Mouse (Mus musculus) spleen, adult 2 months (tissue): ENCODE measurements around the gene Gm20716. TPM values are rescaled to one million over a fixed set of nuclear protein-coding genes. Genes with fewer than 3 reads are reported as not detected.
"Not testable (repeated sequence)": the region's sequence is repeated elsewhere in the genome, so short reads cannot be mapped to it uniquely, and the experiment has no call there.

Experiments
- DNase-seq, 2 experiments: peaks; one replicate each; pipeline versions ENCODE4 v3.0.0 to v3.0.0-alpha.2; 2012 to 2021; ENCODE audit warnings: low spot score in 2 of 2, low read depth in 1 of 2
- H3K27ac ChIP-seq: fragments of 200-500 bp; 2 replicates; pipeline ENCODE4 v1.5.1; 2012; ENCODE audit warnings: low read length, inconsistent platforms; ENCODE audit not compliant: insufficient read depth
- H3K27me3 ChIP-seq: fragments of 200-500 bp; 2 replicates; pipeline ENCODE4 v1.6.1; 2012; ENCODE audit warnings: mild to moderate bottlenecking, moderate library complexity, low read length, inconsistent platforms; ENCODE audit not compliant: control insufficient read depth, insufficient read depth
- H3K36me3 ChIP-seq: fragments of 200-500 bp; 2 replicates; pipeline ENCODE4 v1.6.1; 2012; ENCODE audit warnings: mild to moderate bottlenecking, low read length, inconsistent platforms; ENCODE audit not compliant: control insufficient read depth, insufficient read depth
- H3K4me1 ChIP-seq: fragments of 200-500 bp; 2 replicates; pipeline ENCODE4 v1.6.1; 2011; ENCODE audit warnings: inconsistent platforms; ENCODE audit not compliant: control insufficient read depth, insufficient read depth, insufficient read length
- H3K4me3 ChIP-seq: fragments of 200-500 bp; 2 replicates; pipeline ENCODE4 v1.5.1; 2011; ENCODE audit warnings: mild to moderate bottlenecking, inconsistent platforms; ENCODE audit not compliant: insufficient read depth, insufficient read length; ENCODE audit errors: extremely low read depth
- CTCF ChIP-seq: fragments of 200-500 bp; IDR thresholded peaks from 2 replicates; pipeline ENCODE4 v1.5.1; 2011; ENCODE audit warnings: mild to moderate bottlenecking, inconsistent platforms; ENCODE audit not compliant: insufficient read depth, insufficient read length, insufficient replicate concordance; ENCODE audit errors: extremely low read depth
- POLR2A ChIP-seq: fragments of 200-500 bp; IDR thresholded peaks from 2 replicates; pipeline ENCODE4 v1.6.1; 2011; ENCODE audit warnings: low read depth, low read length, inconsistent platforms
- WGBS: fragments of 180-500 bp; shearing (Covaris S2); methylation state at CpG from one replicate; pipeline ENCODE4 v1.1.7; 2018; 5-methylcytosine and 5-hydroxymethylcytosine counted together
- polyA plus RNA-seq: library from polyadenylated mRNA; depleted of rRNA; stranded (reverse); fragments of >200 nt; gene quantifications from 2 replicates; pipeline ENCODE4 v1.2.3, GENCODE M21; 2012

The Gm20716 gene
- polyA plus RNA-seq, 1 experiment = 1.1 TPM

DNA sequence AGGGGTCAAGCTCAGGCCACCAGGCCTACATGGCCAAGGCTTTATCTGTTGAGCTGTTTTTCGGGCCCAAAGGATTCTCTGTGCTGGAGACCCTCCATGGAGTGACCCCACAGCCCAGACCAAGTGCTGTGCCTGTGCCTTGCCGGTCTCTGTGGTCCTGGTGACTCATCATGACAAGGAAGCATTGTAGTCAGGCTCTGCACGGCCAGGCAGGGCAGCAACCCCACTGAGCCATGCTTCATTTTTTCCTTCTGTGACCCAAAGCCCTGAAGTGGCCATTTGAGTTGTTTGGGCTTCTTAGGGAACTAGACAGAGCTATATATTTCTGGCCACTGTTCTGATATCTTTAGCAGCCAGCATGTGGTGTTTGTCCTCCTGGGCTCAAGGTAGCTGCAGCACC, 62.4 kb downstream of the Gm20716 start:
- no peaks in the 10 kb centered on the region for H3K36me3 ChIP-seq
- no peak for TF ChIP-seq CTCF
- TF ChIP-seq POLR2A = no peak
- DNase-seq = no peak
- 86% methylated on average over 3 of the region's 3 CpGs for WGBS
- no peak overlapping the region for H3K27ac ChIP-seq
- H3K4me3 ChIP-seq = no peak overlapping the region
- H3K4me1 ChIP-seq = no peaks in the 10 kb centered on the region; the same call in 1 of the 2 replicates
- no peaks in the 10 kb centered on the region for H3K27me3 ChIP-seq

GRCm38 (mm10) chr2:168166750-168167460, 63.3 kb downstream of the Gm20716 start:
- Histone ChIP-seq H3K36me3 (no peaks in the 10 kb centered on the region), H3K27me3 (no peaks in the 10 kb centered on the region), H3K27ac (no peak overlapping the region), H3K4me3 (no peak overlapping the region), H3K4me1 (no peaks in the 10 kb centered on the region; the same call in 1 of the 2 replicates)
- no peak for TF ChIP-seq CTCF
- TF ChIP-seq POLR2A = no peak
- 84% methylated on average over 21 of the region's 21 CpGs for WGBS
- DNase-seq = no peak

GRCm38 (mm10) chr2:168161978-168162377, 68.2 kb downstream of the Gm20716 start:
- WGBS = 6% methylated on average over 14 of the region's 14 CpGs
- peaks cover 6% of the 10 kb centered on the region for H3K4me1 ChIP-seq
- TF ChIP-seq CTCF (no peak), POLR2A (no peak)
- H3K4me3 ChIP-seq = no peak overlapping the region
- no peak for DNase-seq
- H3K27ac ChIP-seq = no peak overlapping the region
- no peaks in the 10 kb centered on the region for H3K36me3 ChIP-seq
- 0 out of 2 replicates have a peak, but pooled peaks cover 3% of the 10 kb centered on the region for H3K27me3 ChIP-seq

DNA sequence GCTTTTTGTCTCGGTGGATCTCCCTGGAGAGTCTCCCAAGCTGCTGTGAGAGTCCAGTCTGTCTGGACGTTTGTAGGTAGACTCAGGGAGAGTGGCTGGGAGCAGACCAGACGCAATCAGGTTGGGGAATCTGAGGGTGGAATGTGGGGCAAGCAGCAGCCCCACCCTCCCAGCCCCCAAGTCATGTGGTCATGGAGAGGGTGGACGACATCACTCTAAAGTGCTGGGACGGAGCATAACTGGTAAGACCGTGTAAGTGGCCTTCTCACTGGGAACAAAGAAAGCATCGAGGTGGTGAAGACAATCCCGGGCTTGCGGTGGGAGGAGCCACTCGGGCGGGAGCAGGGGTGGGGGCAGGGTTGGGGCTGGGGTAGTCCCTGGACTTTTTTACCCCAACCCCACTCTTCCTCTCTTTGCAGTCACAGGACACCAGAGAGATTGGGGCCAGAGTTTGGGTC, 68.6 kb downstream of the Gm20716 start:
- no peak for DNase-seq
- 0 out of 2 replicates have a peak, but pooled peaks cover 3% of the 10 kb centered on the region for H3K27me3 ChIP-seq
- 30% methylated on average over 11 of the region's 11 CpGs for WGBS
- no peaks in the 10 kb centered on the region for H3K36me3 ChIP-seq
- no peak overlapping the region for H3K4me3 ChIP-seq
- H3K27ac ChIP-seq = no peak overlapping the region
- TF ChIP-seq POLR2A = no peak
- no peak for TF ChIP-seq CTCF
- H3K4me1 ChIP-seq = peaks cover 6% of the 10 kb centered on the region

DNA sequence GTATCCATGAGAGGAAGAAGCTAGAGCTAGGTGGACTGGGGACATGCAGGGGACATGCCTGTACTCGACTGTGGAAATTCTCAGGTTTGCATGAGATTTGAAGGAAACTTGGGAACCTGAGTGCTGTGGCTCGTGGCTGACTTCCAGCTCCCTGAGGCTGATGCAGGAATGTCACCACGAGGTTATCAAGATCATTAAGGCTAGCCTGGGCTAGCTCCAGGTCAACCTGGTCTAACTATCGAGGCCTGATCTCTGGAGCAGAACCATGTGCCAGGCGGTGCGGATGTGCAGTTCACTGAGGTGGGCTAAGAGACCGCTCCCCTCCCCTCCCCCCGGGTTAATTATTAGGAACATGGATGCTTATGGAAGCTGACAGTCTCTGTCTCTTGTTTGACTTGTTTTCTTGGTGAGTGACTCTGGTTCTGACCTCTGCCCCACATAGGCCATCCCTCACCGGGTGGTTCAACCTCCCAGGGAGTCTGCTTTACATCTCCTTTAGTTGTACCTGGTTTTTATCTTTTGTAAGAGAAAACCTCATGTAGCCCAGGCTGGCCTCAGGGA, 69.7 kb downstream of the Gm20716 start:
- Histone ChIP-seq H3K4me3 (no peak overlapping the region), H3K27ac (no peak overlapping the region), H3K27me3 (0 out of 2 replicates have a peak, but pooled peaks cover 3% of the 10 kb centered on the region), H3K36me3 (no peaks in the 10 kb centered on the region), H3K4me1 (peaks cover 6% of the 10 kb centered on the region)
- no peak for DNase-seq
- WGBS = 84% methylated on average over 9 of the region's 9 CpGs
- TF ChIP-seq CTCF = no peak
- TF ChIP-seq POLR2A = no peak

GRCm38 (mm10) chr2:168158911-168159711, 71.1 kb downstream of the Gm20716 start:
- Histone ChIP-seq H3K36me3 (no peaks in the 10 kb centered on the region), H3K4me1 (peaks cover 12% of the 10 kb centered on the region), H3K4me3 (peak overlapping the region; percentile 48), H3K27ac (no peak overlapping the region), H3K27me3 (0 out of 2 replicates have a peak, but pooled peaks cover 3% of the 10 kb centered on the region)
- 2% methylated on average over 25 of the region's 25 CpGs for WGBS
- TF ChIP-seq CTCF (no peak), POLR2A (no peak)
- peak in 1 of 2 experiments; percentile 59 for DNase-seq

DNA sequence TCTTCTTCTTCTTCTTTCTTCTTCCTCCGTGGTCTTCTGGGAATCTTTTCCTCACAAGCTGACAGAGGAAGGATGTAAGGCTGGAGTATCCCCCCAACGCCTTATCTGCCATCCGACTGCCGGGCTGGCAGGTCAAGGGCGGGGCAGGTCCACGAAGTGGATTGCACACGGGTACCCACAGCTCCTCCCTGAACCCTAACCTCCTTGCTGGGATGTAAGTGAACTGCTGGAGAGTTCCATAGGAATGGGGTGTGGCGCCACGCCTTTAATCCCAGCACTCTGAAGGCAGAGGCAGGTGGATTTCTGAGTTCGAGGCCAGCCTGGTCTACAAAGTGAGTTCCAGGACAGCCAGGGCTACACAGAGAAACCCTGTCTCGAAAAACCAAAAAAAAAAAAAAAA, 72.2 kb downstream of the Gm20716 start:
- 51% methylated on average over 10 of the region's 11 CpGs for WGBS
- peaks cover 12% of the 10 kb centered on the region for H3K4me1 ChIP-seq
- not testable (repeated sequence) for DNase-seq, H3K4me3 ChIP-seq, H3K27me3 ChIP-seq, H3K36me3 ChIP-seq, H3K27ac ChIP-seq
